Mouse (Mus musculus) liver, adult 2 months (tissue): ENCODE data around the gene Ppm1l.

ENCODE experiments used
- CTCF ChIP-seq: fragments of 200-500 bp; IDR thresholded peaks from 2 replicates; pipeline ENCODE4 v1.5.1; 2011; ENCODE audit warnings: low read depth, low read length, control low read depth
- POLR2A ChIP-seq: fragments of 200-500 bp; IDR thresholded peaks from 2 replicates; pipeline ENCODE4 v1.6.1; 2011; ENCODE audit warnings: low read length, control low read depth; ENCODE audit not compliant: insufficient read depth; ENCODE audit errors: extremely low read depth

DNA sequence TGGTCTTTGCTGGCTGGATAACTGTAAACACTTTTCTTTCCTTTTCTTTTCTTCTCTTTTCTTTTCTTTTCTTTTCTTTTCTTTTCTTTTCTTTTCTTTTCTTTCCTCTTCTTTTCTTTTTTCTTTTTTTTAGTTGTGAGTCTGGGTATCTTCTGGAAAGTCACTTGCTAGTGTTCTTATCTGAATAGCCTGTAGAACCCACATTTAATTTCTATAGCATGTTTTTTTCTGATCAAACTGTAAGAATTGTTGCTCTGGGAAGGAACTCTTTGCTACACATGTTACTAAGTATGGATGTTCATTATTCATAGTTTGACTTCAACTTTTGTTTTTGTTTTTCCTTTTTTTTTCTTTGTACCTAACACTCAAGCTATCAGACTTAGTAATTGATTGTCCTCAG is 24.3 kb downstream of the Ppm1l start:
- TF ChIP-seq CTCF (no peak), POLR2A (no peak)
